Mouse (Mus musculus): ENCODE measurements around the gene Heca. TPM values are rescaled to one million over a fixed set of nuclear protein-coding genes. Genes with fewer than 3 reads are reported as not detected.
A peak's percentile ranks its signal among the peaks of the same experiment; 100 is the strongest.
"Not testable (repeated sequence)": the region's sequence is repeated elsewhere in the genome, so short reads cannot be mapped to it uniquely, and the experiment has no call there.

Gene Heca
- polyA plus RNA-seq, 1 experiment from 2014 or later: 6.7 TPM

- WGBS: 89% methylated on average over 9 of the region's 9 CpGs
- H3K9me3 ChIP-seq (ENCODE audit: control insufficient read depth, low read length): no peaks in the 10 kb centered on the region
- no peak overlapping the region for H3K27ac ChIP-seq
- DNase-seq (ENCODE audit: low spot score) (no peak), ATAC-seq (ENCODE audit: low FRiP score) (no peak)
- no peaks in the 10 kb centered on the region for H3K27me3 ChIP-seq (ENCODE audit: control insufficient read depth, insufficient read depth, low read length)
- no peak overlapping the region for H3K9ac ChIP-seq
- no peaks in the 10 kb centered on the region for H3K4me1 ChIP-seq (replicated peaks; ENCODE audit: control insufficient read depth, insufficient read depth, low read length)
- H3K4me2 ChIP-seq (replicated peaks): no peak overlapping the region
- no peak overlapping the region for H3K4me3 ChIP-seq (replicated peaks; ENCODE audit: low read length)
- no peaks in the 10 kb centered on the region for H3K36me3 ChIP-seq (replicated peaks; ENCODE audit: control insufficient read depth, insufficient read depth)
Observed at GRCm38 (mm10) chr10:17857647-17858261, 90.1 kb downstream of the Heca start.

GRCm38 (mm10) chr10:17844781-17845537 is 102.9 kb downstream of the Heca start:
- H3K4me3 ChIP-seq (replicated peaks; ENCODE audit: low read length): no peak overlapping the region
- no peaks in the 10 kb centered on the region for H3K27me3 ChIP-seq (ENCODE audit: control insufficient read depth, insufficient read depth, low read length)
- H3K9ac ChIP-seq: no peak overlapping the region
- H3K27ac ChIP-seq: no peak overlapping the region
- ATAC-seq (ENCODE audit: low FRiP score) (no peak), DNase-seq (ENCODE audit: low spot score) (no peak)
- WGBS: 67% methylated on average over 4 of the region's 4 CpGs
- no peak overlapping the region for H3K4me2 ChIP-seq (replicated peaks)
- H3K36me3 ChIP-seq (replicated peaks; ENCODE audit: control insufficient read depth, insufficient read depth): no peaks in the 10 kb centered on the region
- H3K9me3 ChIP-seq (ENCODE audit: control insufficient read depth, low read length): 0 out of 2 replicates have a peak, but pooled peaks cover 8% of the 10 kb centered on the region
- no peaks in the 10 kb centered on the region for H3K4me1 ChIP-seq (replicated peaks; ENCODE audit: control insufficient read depth, insufficient read depth, low read length)

- WGBS: 96% methylated on average over 3 of the region's 3 CpGs
- Histone ChIP-seq H3K9me3 (ENCODE audit: control insufficient read depth, low read length) (0 out of 2 replicates have a peak, but pooled peaks cover 3% of the 10 kb centered on the region), H3K4me1 (replicated peaks; ENCODE audit: control insufficient read depth, insufficient read depth, low read length) (no peaks in the 10 kb centered on the region), H3K27me3 (ENCODE audit: control insufficient read depth, insufficient read depth, low read length) (no peaks in the 10 kb centered on the region), H3K9ac (no peak overlapping the region), H3K36me3 (replicated peaks; ENCODE audit: control insufficient read depth, insufficient read depth) (no peaks in the 10 kb centered on the region), H3K4me3 (replicated peaks; ENCODE audit: low read length) (no peak overlapping the region), H3K27ac (no peak overlapping the region), H3K4me2 (replicated peaks) (no peak overlapping the region)
- no peak for ATAC-seq (ENCODE audit: low FRiP score)
- no peak for DNase-seq (ENCODE audit: low spot score)
Observed at GRCm38 (mm10) chr10:17842030-17842429, 105.8 kb downstream of the Heca start.

GRCm38 (mm10) chr10:17836275-17836674 is 111.6 kb downstream of the Heca start:
- DNase-seq (ENCODE audit: low spot score): no peak
- no peaks in the 10 kb centered on the region for H3K4me1 ChIP-seq (replicated peaks; ENCODE audit: control insufficient read depth, insufficient read depth, low read length)
- no peak overlapping the region for H3K4me3 ChIP-seq (replicated peaks; ENCODE audit: low read length)
- no peaks in the 10 kb centered on the region for H3K27me3 ChIP-seq (ENCODE audit: control insufficient read depth, insufficient read depth, low read length)
- no peak overlapping the region for H3K27ac ChIP-seq
- no peaks in the 10 kb centered on the region for H3K9me3 ChIP-seq (ENCODE audit: control insufficient read depth, low read length)
- no peak overlapping the region for H3K9ac ChIP-seq
- ATAC-seq (ENCODE audit: low FRiP score): no peak
- H3K4me2 ChIP-seq (replicated peaks): no peak overlapping the region
- no peaks in the 10 kb centered on the region for H3K36me3 ChIP-seq (replicated peaks; ENCODE audit: control insufficient read depth, insufficient read depth)
- WGBS: 97% methylated on average over 1 of the region's 1 CpGs

GRCm38 (mm10) chr10:17835031-17835430 is 112.8 kb downstream of the Heca start:
- whole genome bisulfite sequencing: 88% methylated on average over 6 of the region's 6 CpGs
- H3K36me3 ChIP-seq (replicated peaks; ENCODE audit: control insufficient read depth, insufficient read depth): no peaks in the 10 kb centered on the region
- H3K9me3 ChIP-seq (ENCODE audit: control insufficient read depth, low read length): no peaks in the 10 kb centered on the region
- H3K4me2 ChIP-seq (replicated peaks): no peak overlapping the region
- no peak overlapping the region for H3K4me3 ChIP-seq (replicated peaks; ENCODE audit: low read length)
- ATAC-seq (ENCODE audit: low FRiP score) (no peak), DNase-seq (ENCODE audit: low spot score) (no peak)
- H3K9ac ChIP-seq: no peak overlapping the region
- no peaks in the 10 kb centered on the region for H3K4me1 ChIP-seq (replicated peaks; ENCODE audit: control insufficient read depth, insufficient read depth, low read length)
- H3K27ac ChIP-seq: no peak overlapping the region
- no peaks in the 10 kb centered on the region for H3K27me3 ChIP-seq (ENCODE audit: control insufficient read depth, insufficient read depth, low read length)

- no peak overlapping the region for H3K4me3 ChIP-seq (replicated peaks; ENCODE audit: low read length)
- DNase-seq (ENCODE audit: low spot score) (no peak), ATAC-seq (ENCODE audit: low FRiP score) (no peak)
- H3K4me1 ChIP-seq (replicated peaks; ENCODE audit: control insufficient read depth, insufficient read depth, low read length): no peaks in the 10 kb centered on the region; the same call in 1 of the 2 replicates
- no peak overlapping the region for H3K27ac ChIP-seq
- no peak overlapping the region for H3K9ac ChIP-seq
- no peaks in the 10 kb centered on the region for H3K27me3 ChIP-seq (ENCODE audit: control insufficient read depth, insufficient read depth, low read length)
- no peaks in the 10 kb centered on the region for H3K36me3 ChIP-seq (replicated peaks; ENCODE audit: control insufficient read depth, insufficient read depth)
- no peaks in the 10 kb centered on the region for H3K9me3 ChIP-seq (ENCODE audit: control insufficient read depth, low read length)
- H3K4me2 ChIP-seq (replicated peaks): no peak overlapping the region
- WGBS: 8% methylated on average over 3 of the region's 3 CpGs
Observed at GRCm38 (mm10) chr10:17831041-17831440, 116.8 kb downstream of the Heca start.

GRCm38 (mm10) chr10:17829205-17829604 is 118.7 kb downstream of the Heca start:
- Histone ChIP-seq H3K9ac (no peak overlapping the region), H3K4me2 (replicated peaks) (no peak overlapping the region), H3K4me1 (replicated peaks; ENCODE audit: control insufficient read depth, insufficient read depth, low read length) (no peaks in the 10 kb centered on the region; the same call in 1 of the 2 replicates), H3K4me3 (replicated peaks; ENCODE audit: low read length) (no peak overlapping the region), H3K27ac (no peak overlapping the region), H3K27me3 (ENCODE audit: control insufficient read depth, insufficient read depth, low read length) (no peaks in the 10 kb centered on the region), H3K36me3 (replicated peaks; ENCODE audit: control insufficient read depth, insufficient read depth) (no peaks in the 10 kb centered on the region), H3K9me3 (ENCODE audit: control insufficient read depth, low read length) (no peaks in the 10 kb centered on the region)
- no peak for DNase-seq (ENCODE audit: low spot score)
- ATAC-seq (ENCODE audit: low FRiP score): no peak
- WGBS: 76% methylated on average over 4 of the region's 4 CpGs

- under 1% methylated on average over 12 of the region's 12 CpGs for WGBS
- peak overlapping the region; percentile 46 for H3K4me2 ChIP-seq (replicated peaks)
- no peaks in the 10 kb centered on the region for H3K9me3 ChIP-seq (ENCODE audit: control insufficient read depth, low read length)
- H3K4me3 ChIP-seq (replicated peaks; ENCODE audit: low read length): peak overlapping the region; percentile 13
- ATAC-seq (ENCODE audit: low FRiP score) (peak; percentile 40; the same call in 1 of the 2 replicates), DNase-seq (ENCODE audit: low spot score) (peak; percentile 58)
- H3K9ac ChIP-seq: peak overlapping the region; percentile 43; the same call in 1 of the 2 replicates
- H3K27ac ChIP-seq: no peak overlapping the region
- H3K27me3 ChIP-seq (ENCODE audit: control insufficient read depth, insufficient read depth, low read length): no peaks in the 10 kb centered on the region
- H3K4me1 ChIP-seq (replicated peaks; ENCODE audit: control insufficient read depth, insufficient read depth, low read length): no peaks in the 10 kb centered on the region; the same call in 1 of the 2 replicates
- H3K36me3 ChIP-seq (replicated peaks; ENCODE audit: control insufficient read depth, insufficient read depth): no peaks in the 10 kb centered on the region
Observed at GRCm38 (mm10) chr10:17827391-17827790, 120.5 kb downstream of the Heca start.

- H3K27ac ChIP-seq; H3K4me1 ChIP-seq (replicated peaks; ENCODE audit: control insufficient read depth, insufficient read depth, low read length); DNase-seq (ENCODE audit: low spot score); H3K9ac ChIP-seq; H3K36me3 ChIP-seq (replicated peaks; ENCODE audit: control insufficient read depth, insufficient read depth); H3K9me3 ChIP-seq (ENCODE audit: control insufficient read depth, low read length); ATAC-seq (ENCODE audit: low FRiP score); H3K4me2 ChIP-seq (replicated peaks); H3K4me3 ChIP-seq (replicated peaks; ENCODE audit: low read length); H3K27me3 ChIP-seq (ENCODE audit: control insufficient read depth, insufficient read depth, low read length): not testable (repeated sequence)
- WGBS: 89% methylated on average over 7 of the region's 7 CpGs
Observed at GRCm38 (mm10) chr10:17820422-17820821, 127.4 kb downstream of the Heca start.

Data from hindbrain, embryonic 14.5 days (tissue).